Mouse (Mus musculus): ENCODE data around the gene Timm10b. TPM values are rescaled to one million over a fixed set of nuclear protein-coding genes. Genes with fewer than 3 reads are reported as not detected.

Gene Timm10b
- 40.5 and 55.8 TPM in 2 replicates for total RNA-seq (2017)

- no peak for ATAC-seq (replicated peaks in 1 of 2; ENCODE audit: insufficient read depth in 1 of 2, low FRiP score in 2 of 2, low TSS enrichment in 1 of 2, low read depth in 1 of 2, poor library complexity in 2 of 2, severe bottlenecking in 2 of 2)
These were observed at the start of gene Timm10b for GRCm38 (mm10) chr7:105639756-105640155. Gene Timm10b (plus strand): TSS chr7:105640056.

GRCm38 (mm10) chr7:105590097-105590496 is 49.8 kb upstream of the Timm10b start:
- no peak for ATAC-seq (replicated peaks in 1 of 2; ENCODE audit: insufficient read depth in 1 of 2, low FRiP score in 2 of 2, low TSS enrichment in 1 of 2, low read depth in 1 of 2, poor library complexity in 2 of 2, severe bottlenecking in 2 of 2)

- ATAC-seq (replicated peaks in 1 of 2; ENCODE audit: insufficient read depth in 1 of 2, low FRiP score in 2 of 2, low TSS enrichment in 1 of 2, low read depth in 1 of 2, poor library complexity in 2 of 2, severe bottlenecking in 2 of 2), result peak; percentile 78 to 88
These were observed 36.8 kb upstream of the Timm10b start for GRCm38 (mm10) chr7:105602860-105603623.

- peak; percentile 12 to 60; a peak in 1 of 4 replicates for ATAC-seq (replicated peaks in 1 of 2; ENCODE audit: insufficient read depth in 1 of 2, low FRiP score in 2 of 2, low TSS enrichment in 1 of 2, low read depth in 1 of 2, poor library complexity in 2 of 2, severe bottlenecking in 2 of 2)
These were observed 31.4 kb upstream of the Timm10b start for GRCm38 (mm10) chr7:105608467-105608866.

- ATAC-seq (replicated peaks in 1 of 2; ENCODE audit: insufficient read depth in 1 of 2, low FRiP score in 2 of 2, low TSS enrichment in 1 of 2, low read depth in 1 of 2, poor library complexity in 2 of 2, severe bottlenecking in 2 of 2), result no peak
These were observed 28.1 kb upstream of the Timm10b start for GRCm38 (mm10) chr7:105611767-105612166.

GRCm38 (mm10) chr7:105614400-105614799 is 25.5 kb upstream of the Timm10b start:
- ATAC-seq (replicated peaks in 1 of 2; ENCODE audit: insufficient read depth in 1 of 2, low FRiP score in 2 of 2, low TSS enrichment in 1 of 2, low read depth in 1 of 2, poor library complexity in 2 of 2, severe bottlenecking in 2 of 2), result no peak

- no peak for ATAC-seq (replicated peaks in 1 of 2; ENCODE audit: insufficient read depth in 1 of 2, low FRiP score in 2 of 2, low TSS enrichment in 1 of 2, low read depth in 1 of 2, poor library complexity in 2 of 2, severe bottlenecking in 2 of 2)
These were observed 24.1 kb upstream of the Timm10b start for GRCm38 (mm10) chr7:105615720-105616119.

GRCm38 (mm10) chr7:105616561-105616960 is 23.3 kb upstream of the Timm10b start:
- ATAC-seq (replicated peaks in 1 of 2; ENCODE audit: insufficient read depth in 1 of 2, low FRiP score in 2 of 2, low TSS enrichment in 1 of 2, low read depth in 1 of 2, poor library complexity in 2 of 2, severe bottlenecking in 2 of 2), result no peak

GRCm38 (mm10) chr7:105617810-105618209 is 22.0 kb upstream of the Timm10b start:
- ATAC-seq (replicated peaks in 1 of 2; ENCODE audit: insufficient read depth in 1 of 2, low FRiP score in 2 of 2, low TSS enrichment in 1 of 2, low read depth in 1 of 2, poor library complexity in 2 of 2, severe bottlenecking in 2 of 2), result no peak

- ATAC-seq (replicated peaks in 1 of 2; ENCODE audit: insufficient read depth in 1 of 2, low FRiP score in 2 of 2, low TSS enrichment in 1 of 2, low read depth in 1 of 2, poor library complexity in 2 of 2, severe bottlenecking in 2 of 2), result no peak
These were observed 20.2 kb upstream of the Timm10b start for GRCm38 (mm10) chr7:105619701-105620100.

- no peak for ATAC-seq (replicated peaks in 1 of 2; ENCODE audit: insufficient read depth in 1 of 2, low FRiP score in 2 of 2, low TSS enrichment in 1 of 2, low read depth in 1 of 2, poor library complexity in 2 of 2, severe bottlenecking in 2 of 2)
These were observed 18.8 kb upstream of the Timm10b start for GRCm38 (mm10) chr7:105621053-105621452.

GRCm38 (mm10) chr7:105621646-105622292 is 18.1 kb upstream of the Timm10b start:
- ATAC-seq (replicated peaks in 1 of 2; ENCODE audit: insufficient read depth in 1 of 2, low FRiP score in 2 of 2, low TSS enrichment in 1 of 2, low read depth in 1 of 2, poor library complexity in 2 of 2, severe bottlenecking in 2 of 2), result no peak

- ATAC-seq (replicated peaks in 1 of 2; ENCODE audit: insufficient read depth in 1 of 2, low FRiP score in 2 of 2, low TSS enrichment in 1 of 2, low read depth in 1 of 2, poor library complexity in 2 of 2, severe bottlenecking in 2 of 2), result no peak
These were observed 14.5 kb upstream of the Timm10b start for GRCm38 (mm10) chr7:105625397-105625796.

GRCm38 (mm10) chr7:105628633-105629032 is 11.2 kb upstream of the Timm10b start:
- peak; percentile 43 to 52; a peak in 2 of 4 replicates for ATAC-seq (replicated peaks in 1 of 2; ENCODE audit: insufficient read depth in 1 of 2, low FRiP score in 2 of 2, low TSS enrichment in 1 of 2, low read depth in 1 of 2, poor library complexity in 2 of 2, severe bottlenecking in 2 of 2)

- ATAC-seq (replicated peaks in 1 of 2; ENCODE audit: insufficient read depth in 1 of 2, low FRiP score in 2 of 2, low TSS enrichment in 1 of 2, low read depth in 1 of 2, poor library complexity in 2 of 2, severe bottlenecking in 2 of 2), result no peak
These were observed 7.3 kb upstream of the Timm10b start for GRCm38 (mm10) chr7:105632551-105632972.

GRCm38 (mm10) chr7:105633127-105633800 is 6.6 kb upstream of the Timm10b start, which contains the start of gene Trim3:
Gene Trim3 (minus strand): TSS chr7:105633571.
- ATAC-seq (replicated peaks in 1 of 2; ENCODE audit: insufficient read depth in 1 of 2, low FRiP score in 2 of 2, low TSS enrichment in 1 of 2, low read depth in 1 of 2, poor library complexity in 2 of 2, severe bottlenecking in 2 of 2), result peak; percentile 78 to 83

- ATAC-seq (replicated peaks in 1 of 2; ENCODE audit: insufficient read depth in 1 of 2, low FRiP score in 2 of 2, low TSS enrichment in 1 of 2, low read depth in 1 of 2, poor library complexity in 2 of 2, severe bottlenecking in 2 of 2), result peak in 1 of 2 experiments; percentile 5; a peak in 2 of 4 replicates
These were observed 6.1 kb upstream of the Timm10b start for GRCm38 (mm10) chr7:105633801-105634135.

- ATAC-seq (replicated peaks in 1 of 2; ENCODE audit: insufficient read depth in 1 of 2, low FRiP score in 2 of 2, low TSS enrichment in 1 of 2, low read depth in 1 of 2, poor library complexity in 2 of 2, severe bottlenecking in 2 of 2), result no peak
These were observed 5.5 kb upstream of the Timm10b start for GRCm38 (mm10) chr7:105634272-105634920.
